Mouse (Mus musculus) stomach, embryonic 14.5 days (tissue): ENCODE measurements at regions not wholly inside any gene's neighbourhood (a gene's known extent, or its start where the extent isn't known, plus 50 kb on each side); places are given as distances from the start of the nearest gene placed in this dataset.

Experiments
- ATAC-seq: fragments of 200-750 bp; cut with Nextera tagmentation; 2 replicates; pipeline ENCODE4 v1.8.0; 2017; ENCODE audit warnings: low read depth, moderate TSS enrichment; ENCODE audit not compliant: insufficient number of reproducible peaks, insufficient read depth, low FRiP score
- H3K27ac ChIP-seq: fragments of 300-500 bp; sonication (generic); 2 replicates; pipeline ENCODE4 v1.5.1; 2014; ENCODE audit warnings: mild to moderate bottlenecking, low read length, moderate library complexity, mixed read lengths
- H3K27me3 ChIP-seq: fragments of 300-500 bp; sonication (generic); 2 replicates; pipeline ENCODE4 v1.6.1; 2014; ENCODE audit warnings: low read length, control low read depth, mixed read lengths; ENCODE audit not compliant: control insufficient read depth, insufficient read depth
- H3K36me3 ChIP-seq: fragments of 300-500 bp; sonication (generic); 2 replicates; pipeline ENCODE4 v1.6.1; 2014; ENCODE audit warnings: mild to moderate bottlenecking, control low read depth, low read length, moderate library complexity, mixed read lengths; ENCODE audit not compliant: control insufficient read depth, insufficient read depth
- H3K4me1 ChIP-seq: fragments of 300-500 bp; sonication (generic); 2 replicates; pipeline ENCODE4 v1.6.1; 2014; ENCODE audit warnings: low read length, control low read depth, mixed read lengths; ENCODE audit not compliant: control insufficient read depth, insufficient read depth
- H3K4me2 ChIP-seq: fragments of 300-500 bp; sonication (generic); replicated peaks from 2 replicates; pipeline ENCODE4 v1.6.1; 2014; ENCODE audit warnings: low read depth, low read length, control low read depth
- H3K4me3 ChIP-seq: fragments of 300-500 bp; sonication (generic); 2 replicates; pipeline ENCODE4 v1.5.1; 2014; ENCODE audit warnings: low read depth, low read length, control low read depth
- H3K9ac ChIP-seq: fragments of 300-500 bp; sonication (generic); replicated peaks from 2 replicates; pipeline ENCODE4 v1.6.1; 2014; ENCODE audit warnings: low read depth, mild to moderate bottlenecking, control low read depth, low read length, moderate library complexity, mixed read lengths
- H3K9me3 ChIP-seq: fragments of 300-500 bp; sonication (generic); 2 replicates; pipeline ENCODE4 v1.6.1; 2016; ENCODE audit warnings: low read depth, low read length, control low read depth; ENCODE audit not compliant: control insufficient read depth
- WGBS: fragments of 180-500 bp; shearing (Covaris S2); extraction: QIAGEN DNeasy Blood & Tissue Kit; methylation state at CpG from one replicate; pipeline ENCODE4 v1.1.7; 2014; 5-methylcytosine and 5-hydroxymethylcytosine counted together

DNA sequence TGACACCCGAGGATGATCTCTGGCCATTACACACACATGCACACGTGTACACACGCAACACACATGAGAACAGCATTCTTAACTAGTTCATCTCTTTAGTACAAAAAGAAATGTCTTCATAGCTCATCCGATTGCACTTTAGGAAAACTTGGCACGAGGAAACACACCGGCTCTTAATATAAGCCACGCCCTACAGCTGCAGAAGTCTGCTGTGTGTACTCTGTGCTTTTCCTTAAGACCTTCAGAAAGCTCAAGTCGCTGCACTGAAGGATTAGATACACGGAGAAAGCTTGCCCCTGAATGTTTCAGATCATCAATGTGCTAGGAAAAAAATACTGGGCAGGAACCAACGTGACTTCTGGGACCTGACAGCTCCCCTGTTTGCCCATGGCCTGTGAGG is 56.7 kb upstream of the March10 start:
- peaks cover 6% of the 10 kb centered on the region; the same call in 1 of the 2 replicates for H3K4me1 ChIP-seq
- H3K4me3 ChIP-seq, result no peak overlapping the region
- WGBS, result 57% methylated on average over 10 of the region's 10 CpGs
- H3K9ac ChIP-seq, result no peak overlapping the region
- H3K27me3 ChIP-seq, result no peaks in the 10 kb centered on the region
- ATAC-seq, result no peak
- no peaks in the 10 kb centered on the region for H3K36me3 ChIP-seq
- no peak overlapping the region for H3K4me2 ChIP-seq
- H3K27ac ChIP-seq, result peak overlapping the region; percentile 27; the same call in 1 of the 2 replicates
- H3K9me3 ChIP-seq, result no peaks in the 10 kb centered on the region

DNA sequence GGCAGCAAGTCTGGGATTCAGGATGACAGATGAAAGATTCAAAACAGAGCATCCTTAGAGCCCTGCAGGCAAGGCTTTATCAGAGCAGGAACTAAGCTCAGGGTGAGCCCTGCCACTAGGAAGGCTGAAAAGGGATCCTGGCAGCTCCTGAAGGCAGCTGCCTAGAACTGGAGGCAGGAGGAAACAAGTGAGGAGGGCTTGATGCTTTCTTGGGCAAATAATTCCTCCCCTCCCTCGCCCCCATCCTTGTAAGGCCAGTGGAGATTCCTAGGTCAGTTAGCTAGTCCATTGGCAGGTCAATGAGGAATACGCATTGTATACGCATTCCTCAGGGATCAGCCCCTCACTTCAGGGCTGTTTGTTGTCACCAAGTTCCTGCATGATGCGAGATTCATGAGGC is 54.1 kb upstream of the March10 start:
- no peak overlapping the region for H3K9ac ChIP-seq
- H3K36me3 ChIP-seq, result no peaks in the 10 kb centered on the region
- no peak overlapping the region for H3K27ac ChIP-seq
- no peak overlapping the region for H3K4me3 ChIP-seq
- H3K4me1 ChIP-seq, result peaks cover 12% of the 10 kb centered on the region; the same call in 1 of the 2 replicates
- ATAC-seq, result no peak
- H3K4me2 ChIP-seq, result no peak overlapping the region
- H3K9me3 ChIP-seq, result no peaks in the 10 kb centered on the region
- no peaks in the 10 kb centered on the region for H3K27me3 ChIP-seq
- 60% methylated on average over 4 of the region's 4 CpGs for WGBS

- no peaks in the 10 kb centered on the region for H3K36me3 ChIP-seq
- no peaks in the 10 kb centered on the region for H3K27me3 ChIP-seq
- no peak for ATAC-seq
- WGBS, result 50% methylated on average over 7 of the region's 7 CpGs
- H3K9me3 ChIP-seq, result no peaks in the 10 kb centered on the region
- H3K4me3 ChIP-seq, result no peak overlapping the region
- no peak overlapping the region for H3K27ac ChIP-seq
- H3K4me2 ChIP-seq, result no peak overlapping the region
- no peak overlapping the region for H3K9ac ChIP-seq
- H3K4me1 ChIP-seq, result peaks cover 12% of the 10 kb centered on the region; the same call in 1 of the 2 replicates
Observed at GRCm38 (mm10) chr11:105510056-105510455, 53.5 kb upstream of the March10 start.

GRCm38 (mm10) chr11:105508660-105509038 is 52.1 kb upstream of the March10 start:
- H3K9ac ChIP-seq, result no peak overlapping the region
- WGBS, result 73% methylated on average over 7 of the region's 7 CpGs
- H3K27ac ChIP-seq, result no peak overlapping the region
- no peak for ATAC-seq
- H3K4me1 ChIP-seq, result peaks cover 12% of the 10 kb centered on the region; the same call in 1 of the 2 replicates
- no peak overlapping the region for H3K4me3 ChIP-seq
- H3K9me3 ChIP-seq, result no peaks in the 10 kb centered on the region
- no peak overlapping the region for H3K4me2 ChIP-seq
- H3K36me3 ChIP-seq, result no peaks in the 10 kb centered on the region
- H3K27me3 ChIP-seq, result no peaks in the 10 kb centered on the region

DNA sequence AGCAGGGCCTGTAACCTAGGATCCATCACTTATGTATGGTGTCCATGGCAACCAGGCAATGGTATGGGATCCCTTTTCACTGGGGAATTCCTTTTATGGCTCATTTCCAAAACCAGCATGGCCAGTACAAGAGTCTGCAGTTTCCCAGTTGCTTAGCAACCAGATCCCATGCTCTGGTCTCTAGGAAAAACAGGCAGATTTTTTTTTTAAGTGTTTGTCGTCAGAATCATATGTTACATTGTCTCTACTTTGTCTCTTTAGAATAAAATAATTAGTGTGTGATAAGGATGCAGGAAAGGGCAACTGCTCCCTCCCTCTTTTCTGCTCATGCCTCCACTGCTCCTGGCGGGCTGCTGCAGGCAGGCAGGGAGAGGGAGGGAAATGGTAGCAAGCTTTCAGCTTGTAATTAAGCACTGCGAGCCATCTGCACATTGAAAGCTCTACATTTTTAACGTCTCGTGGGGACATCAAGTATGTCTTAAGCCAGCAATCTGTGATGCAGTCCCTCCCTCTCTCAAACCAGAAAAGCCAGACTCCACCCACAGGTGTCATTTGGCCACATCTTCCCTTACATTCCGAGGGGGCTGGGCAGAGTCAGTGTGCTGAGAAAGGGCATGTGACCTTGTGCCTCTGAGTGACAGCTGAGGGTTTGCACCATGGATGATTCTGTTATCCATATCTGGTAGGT is 51.6 kb upstream of the March10 start:
- no peak for ATAC-seq
- Histone ChIP-seq H3K27ac (no peak overlapping the region), H3K9ac (no peak overlapping the region), H3K36me3 (no peaks in the 10 kb centered on the region), H3K9me3 (no peaks in the 10 kb centered on the region), H3K27me3 (no peaks in the 10 kb centered on the region), H3K4me2 (no peak overlapping the region), H3K4me1 (peaks cover 9% of the 10 kb centered on the region; the same call in 1 of the 2 replicates), H3K4me3 (no peak overlapping the region)
- 1% methylated on average over 6 of the region's 6 CpGs for WGBS

- no peak for ATAC-seq
- H3K9ac ChIP-seq, result no peak overlapping the region
- no peaks in the 10 kb centered on the region for H3K27me3 ChIP-seq
- no peak overlapping the region for H3K27ac ChIP-seq
- WGBS, result 45% methylated on average over 8 of the region's 8 CpGs
- no peak overlapping the region for H3K4me2 ChIP-seq
- H3K4me3 ChIP-seq, result no peak overlapping the region
- H3K4me1 ChIP-seq, result peaks cover 9% of the 10 kb centered on the region; the same call in 1 of the 2 replicates
- no peaks in the 10 kb centered on the region for H3K9me3 ChIP-seq
- H3K36me3 ChIP-seq, result no peaks in the 10 kb centered on the region
Observed at GRCm38 (mm10) chr11:105507332-105507971, 50.9 kb upstream of the March10 start.
